Mouse (Mus musculus) olfactory bulb, adult 2 months (tissue): ENCODE data around the gene Stil.

Experiments
- CTCF ChIP-seq: fragments of 200-500 bp; IDR thresholded peaks from 2 replicates; pipeline ENCODE4 v1.5.1; 2012; ENCODE audit warnings: low read depth, mild to moderate bottlenecking, low read length, moderate library complexity; ENCODE audit not compliant: insufficient read depth
- POLR2A ChIP-seq: fragments of 200-500 bp; IDR thresholded peaks from 2 replicates; pipeline ENCODE4 v1.6.1; 2012; ENCODE audit warnings: mild to moderate bottlenecking, low read depth, low read length, moderate library complexity; ENCODE audit not compliant: insufficient read depth

DNA sequence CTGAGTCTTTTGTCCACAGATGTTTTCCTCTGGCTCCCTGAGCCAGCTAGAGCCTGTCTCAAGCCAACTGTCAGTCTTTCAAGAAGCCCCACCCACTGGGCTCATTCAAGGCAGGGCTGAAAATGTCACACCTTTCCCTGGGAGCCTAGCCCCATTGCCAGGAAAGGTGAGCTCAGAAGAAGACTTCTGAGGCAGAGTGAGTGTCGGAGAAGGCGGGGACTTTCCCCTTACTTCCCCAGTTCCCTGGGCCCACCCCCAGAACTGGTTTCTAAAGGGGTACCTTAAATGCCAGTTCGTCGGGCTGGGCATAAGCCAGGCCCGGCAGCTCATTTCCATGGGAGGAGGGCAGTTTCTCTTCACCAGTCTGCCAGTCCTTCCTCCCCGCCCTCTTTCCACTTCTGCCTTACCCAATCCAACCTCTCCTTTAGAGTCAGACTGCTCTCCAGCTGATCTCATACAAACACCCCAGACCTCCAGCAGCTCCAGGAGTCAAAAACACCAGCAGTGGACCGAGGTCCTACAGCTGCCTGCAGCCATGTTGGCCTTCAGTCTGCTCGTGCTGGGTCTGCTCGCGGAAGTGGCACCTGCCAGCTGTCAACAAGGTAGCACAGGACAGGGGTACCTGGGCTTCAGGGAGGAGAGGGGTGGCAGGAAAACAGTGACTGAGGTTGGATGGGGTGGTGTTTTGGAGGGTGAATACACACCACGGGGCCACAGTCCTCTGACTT is 88.8 kb downstream of the Stil start, which contains the start of gene Pdzk1ip1:
- no peak for TF ChIP-seq CTCF
- no peak for TF ChIP-seq POLR2A
